Mouse (Mus musculus) ES-E14 (cell line): Measurements from ENCODE around the gene Taok3. TPM values are rescaled to one million over a fixed set of nuclear protein-coding genes. Genes with fewer than 3 reads are reported as not detected.
A peak's percentile ranks its signal among the peaks of the same experiment; 100 is the strongest.

Experiments used
- DNase-seq: peaks from one replicate; pipeline ENCODE4 v3.0.0-alpha.2; 2013; ENCODE audit warnings: low read depth, low spot score
- H3K27ac ChIP-seq: 2 replicates; pipeline ENCODE4 v1.5.1; 2012; ENCODE audit warnings: low read depth, mild to moderate bottlenecking, low read length, moderate library complexity, mixed read lengths; ENCODE audit not compliant: poor library complexity, insufficient read depth, severe bottlenecking
- H3K36me3 ChIP-seq: 2 replicates; pipeline ENCODE4 v1.6.1; 2012; ENCODE audit warnings: mild to moderate bottlenecking, low read length, moderate library complexity, mixed read lengths; ENCODE audit not compliant: control insufficient read depth, poor library complexity, insufficient read depth, severe bottlenecking
- H3K4me1 ChIP-seq, 2 experiments: fragments of 150-350 bp in 1 of 2; sonication (generic) in 1 of 2; 2 replicates each; pipeline ENCODE4 v1.6.1; 2012; ENCODE audit warnings: low read length in 2 of 2, mild to moderate bottlenecking in 1 of 2, mixed read lengths in 1 of 2; ENCODE audit not compliant: control insufficient read depth in 2 of 2, insufficient read depth in 2 of 2, poor library complexity in 1 of 2
- H3K4me3 ChIP-seq, 2 experiments: fragments of 150-350 bp in 1 of 2; sonication (generic) in 1 of 2; 2 replicates each; pipeline ENCODE4 v1.5.1; 2012; ENCODE audit warnings: low read length in 2 of 2, low read depth in 1 of 2, mild to moderate bottlenecking in 1 of 2, mixed read lengths in 1 of 2; ENCODE audit not compliant: insufficient read depth in 1 of 2, poor library complexity in 1 of 2, severe bottlenecking in 1 of 2
- H3K9ac ChIP-seq: 2 replicates; pipeline ENCODE4 v1.6.1; 2012; ENCODE audit warnings: low read depth, mild to moderate bottlenecking, low read length, mixed read lengths; ENCODE audit not compliant: poor library complexity, insufficient read depth, severe bottlenecking
- H3K9me3 ChIP-seq: fragments of 150-350 bp; sonication (generic); 2 replicates; pipeline ENCODE4 v1.6.1; 2012; ENCODE audit warnings: low read depth, mild to moderate bottlenecking, low read length; ENCODE audit not compliant: control insufficient read depth, insufficient read depth
- CHD2 ChIP-seq: IDR thresholded peaks from 2 replicates; pipeline ENCODE4 v1.6.1; 2014; ENCODE audit warnings: mild to moderate bottlenecking, low read depth, low read length, inconsistent platforms
- HCFC1 ChIP-seq: IDR thresholded peaks from 2 replicates; pipeline ENCODE4 v1.6.1; 2012; ENCODE audit warnings: low read length, inconsistent platforms, borderline replicate concordance; ENCODE audit not compliant: insufficient read depth
- MAFK ChIP-seq: IDR thresholded peaks from 2 replicates; pipeline ENCODE4 v1.6.1; 2014; ENCODE audit warnings: mild to moderate bottlenecking, low read depth, low read length, inconsistent platforms; ENCODE audit not compliant: insufficient read depth
- ZC3H11A ChIP-seq: IDR thresholded peaks from 2 replicates; pipeline ENCODE4 v1.6.1; 2012; ENCODE audit warnings: low read depth, mild to moderate bottlenecking, inconsistent platforms, low read length, borderline replicate concordance
- ZNF384 ChIP-seq: IDR thresholded peaks from 2 replicates; pipeline ENCODE4 v1.6.1; 2012; ENCODE audit warnings: low read depth, low read length, inconsistent platforms
- in situ Hi-C, 2 experiments: fragments of 600-800 bp; cut with MboI; formaldehyde crosslinking; loops; one replicate each; pipeline ENCODE4 v1.15.1; 2025; ENCODE audit warnings: low sequenced_read_pairs in 2 of 2, inconsistent platforms in 1 of 2; ENCODE audit not compliant: unreplicated experiment in 2 of 2
- total RNA-seq: library from RNA; depleted of rRNA; stranded (reverse); fragments of 300-350 nt; gene quantifications from 2 replicates; pipeline ENCODE4 v1.2.3, GENCODE M21; 2012; rRNA removed

Gene Taok3
- total RNA-seq, 1 experiment, result 6.9 TPM

GRCm38 (mm10) chr5:117314587-117315428 is 194.9 kb downstream of the Taok3 start:
- H3K36me3 ChIP-seq, result no peaks in the 10 kb centered on the region
- H3K4me3 ChIP-seq, result peak overlapping the region; percentile 7 to 51; a peak in 1 of 4 replicates
- no peak for TF ChIP-seq ZNF384
- TF ChIP-seq ZC3H11A, result no peak
- TF ChIP-seq CHD2, result no peak
- TF ChIP-seq MAFK, result no peak
- TF ChIP-seq HCFC1, result no peak
- no peak for DNase-seq
- H3K27ac ChIP-seq, result peak overlapping the region; percentile 83
- H3K9ac ChIP-seq, result peak overlapping the region; percentile 31; the same call in 1 of the 2 replicates
- H3K9me3 ChIP-seq, result no peaks in the 10 kb centered on the region
- in situ Hi-C loops, result no loop called here
- H3K4me1 ChIP-seq, result peaks cover 0 to 15% of the 10 kb centered on the region in 2 experiments; a peak in 2 of 4 replicates

- DNase-seq, result no peak
- no peaks in the 10 kb centered on the region for H3K36me3 ChIP-seq
- H3K27ac ChIP-seq, result 0 out of 2 replicates have a peak within 1 kb of the TSS, but pooled peaks have one; percentile 3
- H3K9me3 ChIP-seq, result no peaks in the 10 kb centered on the region
- TF ChIP-seq HCFC1 (no peak), MAFK (no peak), ZC3H11A (no peak), ZNF384 (no peak), CHD2 (no peak)
- peak within 1 kb of the TSS; percentile 79 to 95 for H3K4me3 ChIP-seq
- peaks cover 3 to 18% of the 10 kb centered on the region in 2 experiments; a peak in 2 of 4 replicates for H3K4me1 ChIP-seq
- in situ Hi-C loops, result no loop called here
- H3K9ac ChIP-seq, result peak within 1 kb of the TSS; percentile 77
These were observed 199.1 kb downstream of the Taok3 start, which contains the start of gene Vsig10 for GRCm38 (mm10) chr5:117318741-117319629. Gene Vsig10, plus strand, starts transcription at chr5:117319083.

GRCm38 (mm10) chr5:117323751-117324150 is 203.8 kb downstream of the Taok3 start:
- Histone ChIP-seq H3K4me1 (peaks cover 3 to 7% of the 10 kb centered on the region in 2 experiments; a peak in 1 of 4 replicates), H3K9me3 (no peaks in the 10 kb centered on the region), H3K4me3 (peak overlapping the region in 1 of 2 experiments; percentile 13; a peak in 1 of 4 replicates), H3K9ac (no peak overlapping the region), H3K27ac (no peak overlapping the region), H3K36me3 (no peaks in the 10 kb centered on the region)
- in situ Hi-C loops, result no loop called here
- TF ChIP-seq HCFC1 (no peak), ZNF384 (no peak), ZC3H11A (no peak), CHD2 (no peak), MAFK (no peak)
- no peak for DNase-seq

Other genes with a start within 250 kb of the Taok3 start
- 58.7 and 61.6 TPM in 2 replicates for gene Suds3, start 4.0 kb upstream of the Taok3 start, total RNA-seq
- 367 and 381 TPM in 2 replicates for gene Pebp1, start 167.5 kb downstream of the Taok3 start, total RNA-seq
- 11.7 and 25.7 TPM in 2 replicates for gene Vsig10, start 199.0 kb downstream of the Taok3 start, total RNA-seq
- 76.7 and 84.5 TPM in 2 replicates for gene Wsb2, start 237.2 kb downstream of the Taok3 start, total RNA-seq